Mouse (Mus musculus): ENCODE data around the gene Pls1. TPM values are rescaled to one million over a fixed set of nuclear protein-coding genes. Genes with fewer than 3 reads are reported as not detected.

Gene Pls1
- polyA plus RNA-seq, 1 experiment: 0.61 TPM

GRCm38 (mm10) chr9:95736238-95736637 lies 108.9 kb downstream of the Pls1 start:
- TF ChIP-seq CTCF (IDR thresholded peaks at IDR 0.05; ENCODE audit: borderline replicate concordance, insufficient read depth, low read length) (no peak), POLR2A (IDR thresholded peaks at IDR 0.05; ENCODE audit: low read depth, low read length) (no peak)
- Histone ChIP-seq H3K4me1 (ENCODE audit: control insufficient read depth, insufficient read depth, low read length) (no peaks in the 10 kb centered on the region), H3K27ac (ENCODE audit: insufficient read depth, low read length) (no peak overlapping the region), H3K4me3 (ENCODE audit: insufficient read depth, low read length) (no peak overlapping the region)

GRCm38 (mm10) chr9:95712574-95712973 lies 132.5 kb downstream of the Pls1 start:
- Histone ChIP-seq H3K27ac (ENCODE audit: insufficient read depth, low read length) (no peak overlapping the region), H3K4me3 (ENCODE audit: insufficient read depth, low read length) (no peak overlapping the region), H3K4me1 (ENCODE audit: control insufficient read depth, insufficient read depth, low read length) (no peaks in the 10 kb centered on the region)
- no peak for TF ChIP-seq CTCF (IDR thresholded peaks at IDR 0.05; ENCODE audit: borderline replicate concordance, insufficient read depth, low read length)
- TF ChIP-seq POLR2A (IDR thresholded peaks at IDR 0.05; ENCODE audit: low read depth, low read length): no peak

- Histone ChIP-seq H3K4me3 (ENCODE audit: insufficient read depth, low read length) (no peak overlapping the region), H3K27ac (ENCODE audit: insufficient read depth, low read length) (no peak overlapping the region), H3K4me1 (ENCODE audit: control insufficient read depth, insufficient read depth, low read length) (peaks cover 3% of the 10 kb centered on the region; the same call in 1 of the 2 replicates)
- TF ChIP-seq CTCF (IDR thresholded peaks at IDR 0.05; ENCODE audit: borderline replicate concordance, insufficient read depth, low read length) (no peak), POLR2A (IDR thresholded peaks at IDR 0.05; ENCODE audit: low read depth, low read length) (no peak)
Observed at GRCm38 (mm10) chr9:95708943-95709342, 136.2 kb downstream of the Pls1 start.

GRCm38 (mm10) chr9:95705371-95705770 lies 139.7 kb downstream of the Pls1 start:
- Histone ChIP-seq H3K4me3 (ENCODE audit: insufficient read depth, low read length) (no peak overlapping the region), H3K4me1 (ENCODE audit: control insufficient read depth, insufficient read depth, low read length) (peaks cover 3% of the 10 kb centered on the region; the same call in 1 of the 2 replicates), H3K27ac (ENCODE audit: insufficient read depth, low read length) (no peak overlapping the region)
- TF ChIP-seq CTCF (IDR thresholded peaks at IDR 0.05; ENCODE audit: borderline replicate concordance, insufficient read depth, low read length) (no peak), POLR2A (IDR thresholded peaks at IDR 0.05; ENCODE audit: low read depth, low read length) (no peak)

GRCm38 (mm10) chr9:95704078-95704477 lies 141.0 kb downstream of the Pls1 start:
- TF ChIP-seq POLR2A (IDR thresholded peaks at IDR 0.05; ENCODE audit: low read depth, low read length) (no peak), CTCF (IDR thresholded peaks at IDR 0.05; ENCODE audit: borderline replicate concordance, insufficient read depth, low read length) (no peak)
- no peak overlapping the region for H3K4me3 ChIP-seq (ENCODE audit: insufficient read depth, low read length)
- peaks cover 3% of the 10 kb centered on the region; the same call in 1 of the 2 replicates for H3K4me1 ChIP-seq (ENCODE audit: control insufficient read depth, insufficient read depth, low read length)
- H3K27ac ChIP-seq (ENCODE audit: insufficient read depth, low read length): no peak overlapping the region

Other genes starting within 250 kb of the Pls1 start
- 6.7 and 7.9 TPM in 2 replicates for gene Pcolce2, start 207.7 kb downstream of the Pls1 start, polyA plus RNA-seq (2011; ENCODE audit: insufficient read length, low read depth, missing spikeins)
- 7.1 and 9.6 TPM in 2 replicates for gene Trpc1, start 94.9 kb downstream of the Pls1 start, polyA plus RNA-seq (2011; ENCODE audit: insufficient read length, low read depth, missing spikeins)
- gene Atr, start 12.3 kb upstream of the Pls1 start, polyA plus RNA-seq (2011; ENCODE audit: insufficient read length, low read depth, missing spikeins): 19.0 and 19.9 TPM in 2 replicates
- 28.6 and 30.9 TPM in 2 replicates for gene Xrn1, start 109.4 kb upstream of the Pls1 start, polyA plus RNA-seq (2011; ENCODE audit: insufficient read length, low read depth, missing spikeins)

Measured in embryonic fibroblast, embryonic 13.5 days (primary cell).